Mouse (Mus musculus) thymus, adult 18-20 months (tissue): ENCODE measurements around the gene Pitpnm3.

Experiments
- DNase-seq, 2 experiments: peaks; one replicate each; pipeline ENCODE4 v3.0.0; 2022; ENCODE audit warnings: mixed read lengths in 2 of 2

Pitpnm3 gene

GRCm38 (mm10) chr11:72086251-72087046 lies 49.1 kb downstream of the Pitpnm3 start:
- DNase-seq = no peak

DNA sequence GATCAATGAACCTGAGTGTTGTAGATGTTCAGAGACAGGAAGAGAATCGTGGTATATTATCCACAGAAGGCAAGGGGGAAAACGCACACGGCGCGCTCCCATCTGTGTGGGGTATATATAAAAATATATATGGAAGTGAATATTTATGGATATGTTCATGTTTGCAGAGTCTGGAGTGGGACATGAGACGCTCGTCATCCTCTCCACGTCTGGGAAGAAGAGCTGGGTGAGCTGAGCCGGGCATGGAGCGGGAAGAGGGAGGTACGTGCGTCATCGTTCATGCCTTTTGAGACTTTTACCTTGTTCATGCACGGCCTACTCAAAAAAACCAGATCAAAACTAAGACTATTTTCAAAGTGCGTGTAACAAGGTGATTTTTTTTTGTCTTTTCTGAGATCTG lies 51.2 kb downstream of the Pitpnm3 start:
- DNase-seq = no peak

DNA sequence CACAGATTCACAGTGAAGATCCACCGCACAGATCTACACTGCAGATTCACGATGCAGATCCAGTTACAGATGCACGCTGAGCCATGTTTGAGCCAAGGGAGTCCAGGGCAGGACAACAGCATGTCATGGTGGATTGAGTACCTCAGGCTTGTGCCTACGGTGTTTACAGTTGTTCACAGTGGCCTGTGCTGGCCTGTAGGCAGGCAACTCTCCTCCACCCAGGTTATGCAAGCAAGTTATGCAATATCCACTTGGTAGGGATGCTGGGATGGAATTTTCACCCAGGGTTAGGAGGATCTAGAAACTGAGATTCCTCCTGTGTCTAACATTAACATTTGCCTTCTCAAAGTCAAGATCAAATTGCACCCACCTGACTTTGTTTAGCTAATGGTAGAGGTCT lies 53.0 kb downstream of the Pitpnm3 start:
- no peak for DNase-seq

GRCm38 (mm10) chr11:72080461-72080860 lies 55.1 kb downstream of the Pitpnm3 start:
- DNase-seq = no peak

DNA sequence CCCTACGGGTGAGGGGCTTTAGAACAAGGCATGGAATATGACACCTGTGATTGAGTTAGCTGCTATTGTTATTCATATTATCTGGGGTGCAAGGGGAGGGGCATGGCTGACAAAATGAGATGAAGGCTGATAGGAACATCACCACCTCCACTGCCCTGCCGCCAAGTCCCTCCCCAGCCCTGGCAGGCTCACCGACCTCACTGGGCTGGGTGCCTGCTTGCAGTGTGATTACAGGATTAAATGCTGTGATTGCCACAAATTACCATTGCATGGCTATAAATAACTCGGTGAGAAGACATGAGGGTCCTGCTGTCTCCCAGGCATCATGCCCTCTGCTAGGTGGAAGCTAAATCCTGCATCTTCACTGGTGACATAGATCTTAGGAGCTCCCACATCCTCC lies 56.9 kb downstream of the Pitpnm3 start:
- DNase-seq = no peak

- no peak for DNase-seq
Measured at GRCm38 (mm10) chr11:72078056-72078455, 57.5 kb downstream of the Pitpnm3 start.

DNA sequence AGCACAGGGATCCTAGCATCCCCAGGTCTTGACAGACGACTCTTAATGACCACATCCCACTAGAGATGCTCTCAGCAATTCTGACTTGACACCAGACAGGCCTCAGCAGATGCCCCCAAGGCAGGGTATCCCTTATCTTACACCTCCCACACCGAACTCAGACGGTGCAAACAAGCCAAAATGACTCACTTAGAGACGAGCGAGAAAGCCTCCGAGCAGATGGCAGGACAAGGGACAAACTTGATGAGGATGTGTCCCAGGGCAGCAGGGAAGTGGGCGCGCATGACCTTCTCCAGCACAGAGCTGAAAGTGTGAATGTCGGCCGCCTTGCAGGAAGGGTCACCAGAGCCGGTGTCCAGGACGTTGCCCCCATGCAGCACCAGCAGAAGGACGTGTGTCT lies 61.3 kb downstream of the Pitpnm3 start:
- DNase-seq = no peak

- DNase-seq = no peak
Measured at GRCm38 (mm10) chr11:72072331-72072905, 63.2 kb downstream of the Pitpnm3 start.

DNA sequence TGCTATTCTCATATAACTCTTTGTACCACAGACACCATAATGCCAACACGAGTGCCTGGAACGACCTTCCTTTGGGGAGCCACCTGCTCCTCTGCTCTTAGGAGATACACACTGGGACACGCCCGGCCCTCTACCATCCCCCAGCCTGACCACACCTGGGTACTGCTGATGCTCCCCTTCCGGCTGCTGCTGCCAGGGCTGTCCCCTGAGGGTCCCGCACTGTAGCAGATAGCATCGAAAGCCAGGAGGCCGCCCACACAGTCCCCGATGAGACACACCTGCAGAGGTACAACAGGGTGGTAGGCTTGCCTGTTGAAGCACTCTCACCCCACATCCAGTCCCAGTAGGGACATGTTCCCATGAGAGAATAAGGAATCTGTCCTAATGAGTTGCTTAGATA lies 64.8 kb downstream of the Pitpnm3 start:
- no peak for DNase-seq

DNA sequence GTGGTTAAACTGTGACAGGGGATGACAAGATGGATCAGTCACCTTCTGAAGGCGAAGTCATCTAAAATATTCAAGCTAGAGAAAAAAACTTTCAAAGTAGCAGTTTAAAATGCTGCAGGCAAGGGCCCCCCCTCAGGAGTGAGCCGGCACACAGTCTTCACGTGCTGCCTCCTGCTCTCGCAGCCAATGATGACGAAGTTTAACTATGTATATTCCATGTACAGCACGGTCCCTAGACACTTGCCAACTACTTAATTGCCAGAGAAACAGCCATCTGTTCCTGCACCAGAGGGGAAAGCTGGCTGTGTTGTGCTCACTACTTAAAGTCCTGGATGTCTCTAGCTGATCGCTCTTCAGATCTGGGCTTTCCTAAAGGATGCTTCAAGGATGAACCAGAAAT lies 67.6 kb downstream of the Pitpnm3 start:
- no peak for DNase-seq

DNA sequence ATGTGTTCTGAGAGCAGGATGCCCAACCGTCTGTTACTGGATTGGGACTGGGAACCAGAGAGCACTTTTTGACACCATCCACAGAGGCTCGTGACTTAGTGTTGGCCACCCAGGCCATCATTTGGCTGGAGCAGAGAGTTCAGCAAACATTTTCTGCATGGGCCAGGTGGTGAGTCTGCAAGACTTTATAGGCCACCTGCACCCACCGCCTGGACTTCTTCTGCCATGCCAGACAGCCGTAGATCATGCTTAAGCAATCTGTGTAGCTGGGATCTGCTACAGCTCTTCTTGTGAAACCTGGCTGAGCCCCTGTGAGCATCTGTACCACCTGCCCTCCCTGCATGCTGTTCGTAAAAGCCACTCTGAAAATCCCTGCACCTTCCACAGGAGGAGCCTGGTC lies 68.3 kb downstream of the Pitpnm3 start:
- no peak for DNase-seq

- no peak for DNase-seq
Measured at GRCm38 (mm10) chr11:72066330-72066729, 69.2 kb downstream of the Pitpnm3 start.

- DNase-seq = no peak
Measured at GRCm38 (mm10) chr11:72065103-72065502, 70.5 kb downstream of the Pitpnm3 start.

GRCm38 (mm10) chr11:72064414-72064813 lies 71.2 kb downstream of the Pitpnm3 start:
- no peak for DNase-seq

DNA sequence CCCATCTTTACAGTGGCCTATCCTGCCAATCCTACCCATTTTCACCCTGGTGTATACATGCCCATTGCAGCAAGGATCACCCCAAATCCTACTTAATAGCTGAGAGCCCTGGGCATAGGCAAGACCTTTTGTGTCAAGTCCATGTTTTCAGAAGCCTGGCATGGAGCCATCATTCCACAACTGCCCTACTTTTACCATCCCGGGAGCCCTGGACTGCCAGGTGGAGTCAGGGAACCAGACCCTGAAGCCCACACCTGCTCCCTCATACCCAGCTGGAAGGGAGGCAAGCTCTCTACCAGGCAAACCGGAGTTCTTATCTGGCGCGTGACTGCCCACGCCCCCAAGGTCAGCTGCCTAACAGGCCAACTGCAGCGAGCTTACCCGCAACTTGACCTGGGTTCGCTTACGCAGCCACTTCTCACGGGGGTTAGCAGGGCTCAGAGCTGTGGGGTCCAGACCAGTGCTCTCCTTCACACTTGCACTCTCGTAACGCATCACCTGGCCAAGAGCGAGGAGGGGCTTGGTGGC lies 74.4 kb downstream of the Pitpnm3 start:
- no peak for DNase-seq

GRCm38 (mm10) chr11:72060416-72060815 lies 75.2 kb downstream of the Pitpnm3 start:
- DNase-seq = no peak

DNA sequence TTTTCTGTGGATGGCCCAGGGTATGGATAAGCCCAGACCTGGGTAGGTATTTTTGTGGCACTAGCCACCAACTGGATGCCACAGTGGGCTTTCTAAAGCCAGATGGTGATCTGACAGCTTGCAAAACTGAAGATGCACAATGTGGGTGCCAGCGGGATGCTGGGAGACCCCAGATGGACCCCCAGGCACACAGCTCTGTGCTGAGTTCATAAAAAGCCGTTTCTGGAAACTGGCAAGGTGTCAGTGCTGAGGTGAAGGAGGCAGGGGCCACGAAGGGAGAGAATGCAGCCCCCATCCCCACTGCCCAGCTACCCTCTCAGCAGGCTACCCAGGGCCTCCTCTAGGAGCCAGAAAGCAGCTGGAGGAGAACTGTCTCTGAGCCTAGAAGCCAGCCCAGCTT lies 78.4 kb downstream of the Pitpnm3 start:
- no peak for DNase-seq

DNA sequence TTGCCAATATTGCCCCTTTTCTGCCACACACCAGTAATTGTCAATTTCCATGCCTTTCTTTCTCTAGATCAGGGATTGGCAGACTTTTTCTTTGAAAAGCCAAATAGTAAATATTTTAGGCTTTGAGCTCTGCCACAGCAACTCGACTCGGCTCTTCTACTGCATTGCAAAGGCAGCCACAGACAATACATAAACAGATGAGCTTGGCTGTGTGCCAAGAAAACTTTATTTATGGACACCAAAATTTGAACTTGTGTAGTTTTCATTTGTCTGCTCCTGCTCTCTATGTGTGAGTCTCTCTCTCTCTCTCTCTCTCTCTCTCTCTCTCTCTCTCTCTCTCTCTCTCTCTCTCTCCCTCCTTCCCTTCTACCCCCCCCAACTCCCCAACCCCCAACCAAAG lies 80.4 kb downstream of the Pitpnm3 start:
- no peak for DNase-seq

GRCm38 (mm10) chr11:72052636-72053035 lies 82.9 kb downstream of the Pitpnm3 start:
- DNase-seq = peak in 1 of 2 experiments; percentile 26

DNA sequence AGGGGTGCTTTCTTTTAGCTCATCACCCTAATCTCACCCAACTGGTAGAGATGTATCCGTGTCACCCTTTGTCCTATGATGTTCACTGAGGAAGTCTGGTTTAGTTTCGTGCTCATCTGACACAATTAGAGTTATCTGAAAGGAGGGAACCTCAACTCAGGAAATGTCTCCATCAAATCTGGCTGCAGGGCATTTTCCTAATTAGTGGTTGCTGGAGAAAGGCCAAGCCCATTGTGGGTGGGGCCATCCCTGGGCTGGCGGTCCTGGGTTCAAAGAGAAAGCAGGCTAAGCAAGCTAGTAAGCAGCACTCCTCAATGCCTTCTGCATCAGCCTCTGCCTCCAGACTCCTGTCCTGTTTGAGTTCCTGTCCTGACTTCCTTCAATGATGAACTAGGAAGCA lies 83.4 kb downstream of the Pitpnm3 start:
- DNase-seq = no peak

- DNase-seq = no peak
Measured at GRCm38 (mm10) chr11:72050895-72051858, 84.4 kb downstream of the Pitpnm3 start.

DNA sequence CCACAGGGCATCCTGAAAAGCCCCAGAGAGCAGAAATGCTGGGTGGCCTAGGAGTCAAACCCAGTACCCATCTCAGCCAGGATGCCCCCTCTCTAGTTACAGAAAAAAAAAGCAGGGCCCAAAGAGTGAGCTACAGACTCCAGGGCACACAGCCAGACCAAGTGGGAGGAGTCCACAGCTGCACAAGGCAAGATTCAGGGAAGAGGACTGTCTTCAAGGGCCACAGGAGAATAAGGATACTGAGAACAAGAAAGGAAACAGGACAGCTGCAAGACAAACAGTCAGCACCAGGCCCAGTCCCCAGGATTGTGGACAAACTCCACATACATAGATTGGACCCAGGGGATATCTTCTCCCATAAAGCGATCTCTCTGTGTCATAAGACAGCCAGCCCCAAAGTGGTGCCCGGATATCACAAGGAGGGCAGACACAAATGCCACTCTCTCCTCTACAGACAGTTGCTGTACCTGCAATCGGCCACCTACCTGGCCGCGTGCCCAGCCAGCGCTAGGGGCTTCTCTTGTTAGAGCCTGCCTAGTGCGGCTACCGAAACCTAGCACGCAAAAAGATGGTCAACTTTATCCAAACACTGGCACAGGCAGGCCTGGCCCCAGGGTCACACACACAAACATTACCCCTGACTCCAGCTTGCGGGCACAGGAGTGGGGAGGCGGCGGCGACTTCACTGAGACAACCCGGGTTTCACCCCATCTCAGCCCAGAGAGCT lies 85.2 kb downstream of the Pitpnm3 start:
- DNase-seq = no peak
